Mouse (Mus musculus): ENCODE measurements around the gene Trpm8.
A peak's percentile ranks its signal among the peaks of the same experiment; 100 is the strongest.

Gene Trpm8

GRCm38 (mm10) chr1:88355681-88356080 is 78.2 kb downstream of the Trpm8 start:
- no peak for DNase-seq (ENCODE audit: low spot score)

DNA sequence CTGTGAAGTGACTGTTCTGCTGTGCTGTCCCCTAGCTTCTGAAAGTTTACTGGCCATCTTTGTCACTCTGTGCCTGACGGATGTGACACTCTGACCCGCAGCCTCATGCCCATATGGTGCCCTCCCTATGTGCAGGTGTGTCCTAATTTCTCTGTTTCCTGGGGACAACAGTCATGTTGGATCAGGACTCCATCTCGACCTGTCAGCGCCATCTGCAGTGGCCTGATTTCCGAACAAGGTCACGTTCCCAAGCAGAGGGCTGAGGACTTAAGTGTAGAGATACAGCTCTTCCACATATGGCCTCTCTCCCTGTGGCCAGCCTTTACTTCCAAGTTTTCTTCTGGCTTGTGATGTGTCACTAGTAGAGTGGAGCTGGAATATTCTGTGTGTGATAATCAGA is 79.2 kb downstream of the Trpm8 start:
- no peak for DNase-seq (ENCODE audit: low spot score)

DNA sequence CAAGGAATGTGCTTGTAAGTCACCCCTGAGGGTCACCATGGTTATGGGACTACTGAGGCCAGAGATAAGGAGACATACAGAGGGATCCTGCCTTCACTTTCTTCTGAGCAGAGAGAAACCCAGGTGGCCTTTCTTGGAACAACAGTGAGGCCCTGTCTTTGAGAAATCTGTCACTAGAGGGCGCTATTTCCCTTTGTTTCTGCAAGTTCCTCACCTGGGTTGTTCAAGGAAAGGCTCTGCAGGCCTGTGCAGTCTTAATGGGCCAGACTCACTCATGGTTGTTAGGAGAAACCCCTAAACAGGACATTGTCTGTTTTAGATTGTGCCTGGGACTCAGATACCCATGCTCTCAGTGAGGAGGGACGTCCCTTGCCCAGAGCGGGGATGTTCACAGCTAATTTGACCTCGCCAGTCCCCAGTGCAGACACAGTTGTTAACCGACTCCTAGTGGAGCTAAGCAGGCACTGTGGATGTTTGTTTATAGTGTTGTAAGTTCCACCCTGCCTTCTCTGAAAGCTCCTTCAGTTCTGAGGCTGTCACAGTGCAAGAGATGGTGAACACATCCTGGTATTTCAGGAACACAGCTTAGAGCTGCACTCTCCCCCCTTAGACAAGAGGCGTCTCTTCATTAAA is 80.1 kb downstream of the Trpm8 start:
- no peak for DNase-seq (ENCODE audit: low spot score)

DNA sequence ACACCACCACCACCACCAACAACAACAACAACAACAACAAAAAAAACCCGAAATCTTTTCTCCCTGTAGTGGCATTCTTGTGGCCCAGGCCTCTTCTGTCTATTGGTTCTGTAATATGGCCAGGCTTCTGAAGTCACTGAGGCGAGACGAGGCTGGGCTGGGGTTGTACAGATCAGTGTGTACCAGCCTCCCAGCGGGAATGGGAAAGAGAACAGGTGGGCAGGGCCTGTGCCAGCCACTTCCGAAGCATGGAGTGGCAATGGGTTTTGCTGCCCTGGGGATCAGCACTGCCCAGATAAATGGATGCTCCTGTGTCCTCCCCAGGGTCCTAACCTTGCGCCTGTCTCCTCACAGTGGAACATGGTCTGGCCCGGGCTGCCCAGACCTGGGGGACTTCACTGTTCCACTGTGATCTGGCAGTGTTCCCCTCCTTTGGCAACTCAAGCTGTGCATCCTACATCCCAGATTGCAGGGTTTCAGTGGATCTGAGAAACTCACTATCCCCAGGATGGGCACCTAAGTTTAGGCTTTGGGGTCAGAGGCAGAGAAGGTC is 80.7 kb downstream of the Trpm8 start:
- no peak for DNase-seq (ENCODE audit: low spot score)

DNA sequence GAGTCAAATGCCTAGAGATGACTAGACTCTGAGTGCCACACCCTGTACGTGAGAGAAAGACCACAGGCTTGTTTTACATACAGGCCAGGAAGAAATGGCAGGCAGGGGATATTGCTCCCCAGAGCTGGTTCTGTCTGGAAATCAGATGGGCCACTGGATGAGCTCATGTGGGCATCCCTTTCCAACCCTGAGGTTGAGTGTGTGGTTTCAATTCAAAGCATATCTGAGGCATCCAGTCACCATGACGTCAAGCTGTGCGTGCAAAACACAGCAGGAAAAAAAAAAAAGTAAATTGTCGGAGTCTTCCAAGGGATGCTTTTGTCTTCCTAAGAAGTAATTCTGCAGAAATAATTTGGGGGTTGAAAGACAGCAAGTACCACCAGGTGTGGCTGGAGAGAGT is 83.6 kb downstream of the Trpm8 start:
- no peak for DNase-seq (ENCODE audit: low spot score)

DNA sequence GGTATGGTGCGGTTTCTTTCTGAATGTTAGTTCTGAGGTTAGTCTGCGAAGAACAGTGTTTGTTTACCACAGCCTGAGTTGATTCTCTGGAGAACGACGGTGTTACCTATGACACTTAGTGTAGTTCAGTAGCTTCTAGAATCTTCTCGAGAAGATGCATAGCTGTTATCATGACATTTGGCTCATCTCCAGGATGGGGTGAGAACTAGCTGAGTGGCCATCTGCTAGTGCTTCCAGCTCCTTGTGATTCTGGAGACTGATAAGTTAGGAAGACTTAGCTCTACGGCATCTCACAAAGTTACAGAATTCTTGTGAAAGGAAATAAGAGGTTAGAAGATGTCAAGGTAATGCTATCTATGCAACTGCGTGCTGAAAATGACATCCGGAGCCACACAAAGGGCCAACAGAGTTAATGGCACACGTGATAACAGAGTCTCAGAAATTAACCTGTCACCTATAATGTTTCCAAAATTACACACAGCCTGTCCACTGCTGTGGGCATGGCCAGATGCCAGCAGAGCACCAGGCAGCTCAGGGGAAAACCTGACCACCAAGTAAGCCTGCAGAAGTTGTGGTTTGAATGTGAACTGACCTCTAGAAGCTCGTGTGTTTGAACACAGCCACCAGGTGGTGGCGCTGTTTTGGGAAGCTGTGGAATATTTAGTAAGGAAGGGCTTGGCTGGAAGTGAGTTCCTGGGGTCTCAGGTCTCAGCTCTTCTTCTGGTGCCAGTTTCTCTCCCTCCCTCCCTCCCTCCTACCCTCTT is 89.6 kb downstream of the Trpm8 start:
- DNase-seq (ENCODE audit: low spot score) = no peak

DNA sequence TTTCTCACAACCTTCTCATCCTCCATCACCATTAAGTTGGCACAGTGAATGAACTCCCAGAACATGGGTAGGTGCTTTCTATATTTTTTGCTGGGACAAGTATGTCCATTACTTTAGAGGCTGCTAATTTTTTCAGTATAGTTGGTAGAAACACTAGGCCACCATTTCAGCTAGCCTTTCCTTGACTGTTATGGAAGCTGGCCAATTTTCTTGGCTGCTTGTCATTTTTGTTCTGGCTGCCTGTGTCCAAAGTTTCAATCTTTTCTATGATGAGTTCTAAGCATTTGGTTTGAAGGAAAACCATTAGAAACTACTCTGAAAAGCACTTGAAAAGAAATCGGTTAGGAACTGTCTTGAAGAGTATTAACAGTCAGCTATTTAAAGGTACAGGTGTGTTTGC is 101.0 kb downstream of the Trpm8 start:
- DNase-seq (ENCODE audit: low spot score) = no peak

DNA sequence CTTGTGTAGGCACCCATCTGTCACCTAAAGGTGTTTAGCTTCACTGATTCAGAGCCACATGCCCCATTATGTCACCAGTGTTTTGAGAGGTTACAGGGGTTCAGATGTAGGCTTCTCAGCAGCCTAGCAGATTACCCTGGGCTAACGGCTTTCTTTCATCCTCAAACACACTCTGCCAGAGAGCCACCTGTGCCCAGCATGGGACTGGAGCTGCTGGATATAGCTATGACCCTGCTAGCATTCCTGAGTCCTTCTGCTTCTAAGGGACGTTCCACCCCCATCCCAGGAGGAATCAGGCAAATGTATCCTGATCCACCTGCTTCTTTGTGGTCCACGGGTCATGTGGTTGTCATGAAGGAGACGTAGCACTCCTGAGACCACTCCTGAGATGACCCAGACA is 114.2 kb downstream of the Trpm8 start:
- DNase-seq (ENCODE audit: low spot score) = no peak

DNA sequence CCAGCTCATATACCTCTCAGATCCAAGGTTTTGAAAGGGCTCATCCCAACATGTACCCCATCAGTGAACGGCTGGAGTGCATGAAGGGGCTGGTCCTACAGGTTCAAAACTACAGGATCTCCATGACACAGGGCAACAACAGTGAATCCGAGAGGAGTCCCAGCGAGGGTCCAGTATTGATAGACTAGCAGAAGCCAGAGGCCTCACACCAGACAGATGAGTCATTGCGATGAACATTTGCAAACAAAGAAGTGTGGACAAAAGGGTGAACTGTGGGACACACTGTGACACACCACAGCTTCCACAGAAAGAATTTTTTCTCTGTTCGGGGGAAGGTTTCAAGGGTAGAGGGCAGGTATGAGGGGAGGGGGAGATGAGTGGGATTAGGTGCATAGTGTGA is 115.9 kb downstream of the Trpm8 start:
- no peak for DNase-seq (ENCODE audit: low spot score)

- no peak for DNase-seq (ENCODE audit: low spot score)
Observed at GRCm38 (mm10) chr1:88403378-88403777, 125.9 kb downstream of the Trpm8 start.

DNA sequence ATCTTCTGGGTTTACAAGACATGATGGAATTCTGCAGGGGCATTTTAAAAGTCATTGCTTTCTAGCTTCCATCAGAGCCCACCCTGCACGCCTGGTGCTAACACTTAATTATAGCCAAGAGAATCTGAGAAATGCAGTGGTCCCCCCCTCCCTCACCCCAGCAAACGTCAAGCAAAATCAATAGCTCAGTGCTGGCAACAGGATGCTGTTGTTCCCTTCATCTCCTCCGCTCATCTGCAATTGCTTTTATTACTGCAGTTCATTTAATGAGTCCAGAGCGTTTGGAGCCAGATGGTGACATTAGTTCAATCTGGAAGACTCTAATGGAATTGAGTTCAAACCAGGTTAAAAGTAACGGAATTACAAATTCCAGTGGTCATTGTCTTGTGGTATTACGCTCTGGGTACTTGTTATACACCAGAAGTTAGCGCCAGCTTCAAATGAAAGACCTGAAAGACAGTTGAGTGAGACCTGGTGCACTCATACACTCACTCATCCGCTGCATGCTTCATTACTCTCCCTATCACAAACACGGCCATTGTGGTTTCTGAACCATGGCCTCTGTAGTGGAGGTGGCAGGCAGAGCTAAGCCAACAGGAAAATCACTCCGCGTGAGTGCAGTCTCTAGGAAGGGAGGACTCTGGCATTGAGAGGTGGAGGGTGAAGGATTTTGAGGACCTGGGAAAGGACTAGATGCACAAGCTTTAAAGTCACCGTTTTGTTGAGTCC is 128.8 kb downstream of the Trpm8 start:
- no peak for DNase-seq (ENCODE audit: low spot score)

DNA sequence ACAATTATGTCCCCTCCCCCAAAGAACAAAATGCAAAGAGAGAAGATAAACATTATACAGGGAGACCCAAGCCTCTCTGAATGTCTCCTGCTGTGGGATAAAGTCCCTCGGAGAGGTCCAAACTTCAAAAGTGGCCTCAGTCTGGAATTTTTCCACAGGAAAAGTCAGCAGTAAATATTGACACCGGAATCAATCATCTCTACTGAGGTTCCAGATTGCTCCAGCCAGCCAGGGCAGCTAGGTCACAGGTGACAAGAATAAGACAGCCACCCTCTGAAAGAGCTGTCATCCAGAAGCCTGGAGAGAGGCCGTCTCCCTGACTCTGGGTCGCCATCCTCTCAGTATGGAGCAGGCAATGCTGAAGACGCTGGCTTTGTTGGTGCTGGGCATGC is 129.3 kb downstream of the Trpm8 start, which contains the start of gene Spp2:
TSS of gene Spp2 (plus strand) at position 155 of the 392 bp plus-strand sequence.
- no peak for DNase-seq (ENCODE audit: low spot score)

- no peak for DNase-seq (ENCODE audit: low spot score)
Observed at GRCm38 (mm10) chr1:88408340-88408739, 130.9 kb downstream of the Trpm8 start.

DNA sequence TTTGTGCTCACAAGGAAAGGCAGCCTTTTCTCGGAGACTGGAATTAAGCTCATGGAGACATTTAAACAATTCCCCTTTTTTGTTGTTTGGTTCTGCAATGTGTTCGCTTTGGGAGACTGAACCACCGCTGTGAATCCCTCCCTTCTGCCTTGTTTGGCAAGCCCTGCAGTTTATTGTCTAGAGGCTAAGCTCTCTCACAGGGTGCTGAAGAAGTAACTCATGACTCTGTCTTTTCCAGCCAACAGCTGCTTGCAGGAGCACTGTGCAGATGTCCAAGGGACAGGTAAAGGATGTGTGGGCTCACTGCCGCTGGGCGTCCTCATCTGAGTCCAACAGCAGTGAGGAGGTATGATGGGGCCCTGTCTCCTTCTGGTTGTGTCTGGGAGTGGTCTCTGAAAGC is 134.6 kb downstream of the Trpm8 start:
- DNase-seq (ENCODE audit: low spot score) = no peak

DNA sequence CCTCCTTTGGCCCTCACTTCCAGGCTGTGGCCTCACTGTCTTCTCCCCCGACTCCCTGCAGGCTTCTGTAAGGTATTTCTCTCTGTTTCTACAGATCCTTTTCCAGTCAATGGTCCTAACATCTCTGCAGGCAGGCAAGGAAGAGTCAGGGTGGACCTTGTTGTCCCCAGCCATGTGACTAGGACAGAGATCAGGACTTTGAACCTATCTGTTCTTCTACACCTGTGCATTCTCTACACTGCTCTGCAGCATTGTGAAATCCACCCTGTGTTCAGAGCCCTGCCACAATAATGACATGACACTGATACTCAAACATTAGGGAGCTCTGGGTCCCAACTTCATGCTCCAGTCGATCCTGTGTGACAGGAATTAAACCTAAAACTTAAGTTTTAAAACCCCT is 141.5 kb downstream of the Trpm8 start:
- DNase-seq (ENCODE audit: low spot score) = no peak

DNA sequence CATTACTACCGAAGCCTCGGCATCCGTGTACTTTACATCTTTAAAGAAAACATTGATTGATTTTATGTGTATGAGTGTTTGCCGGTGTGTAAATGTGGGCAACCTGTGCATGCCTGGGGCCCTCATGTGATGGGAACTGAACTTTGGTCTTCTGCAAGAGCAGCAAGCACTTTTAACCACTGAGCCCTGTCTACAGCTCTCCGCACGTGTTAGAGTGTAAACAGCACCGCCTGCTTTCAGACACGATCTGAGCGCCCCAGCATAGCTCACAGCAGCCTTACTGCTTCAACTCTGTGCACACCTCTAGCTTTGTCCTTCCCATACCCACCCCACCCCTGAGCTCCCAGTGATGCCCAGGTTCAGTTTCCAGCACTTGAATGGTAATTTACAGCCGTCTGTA is 144.6 kb downstream of the Trpm8 start:
- DNase-seq (ENCODE audit: low spot score) = no peak

GRCm38 (mm10) chr1:88422846-88423395 is 145.5 kb downstream of the Trpm8 start:
- DNase-seq (ENCODE audit: low spot score) = no peak

- peak; percentile 23 for DNase-seq (ENCODE audit: low spot score)
Observed at GRCm38 (mm10) chr1:88424602-88425252, 147.3 kb downstream of the Trpm8 start.

DNA sequence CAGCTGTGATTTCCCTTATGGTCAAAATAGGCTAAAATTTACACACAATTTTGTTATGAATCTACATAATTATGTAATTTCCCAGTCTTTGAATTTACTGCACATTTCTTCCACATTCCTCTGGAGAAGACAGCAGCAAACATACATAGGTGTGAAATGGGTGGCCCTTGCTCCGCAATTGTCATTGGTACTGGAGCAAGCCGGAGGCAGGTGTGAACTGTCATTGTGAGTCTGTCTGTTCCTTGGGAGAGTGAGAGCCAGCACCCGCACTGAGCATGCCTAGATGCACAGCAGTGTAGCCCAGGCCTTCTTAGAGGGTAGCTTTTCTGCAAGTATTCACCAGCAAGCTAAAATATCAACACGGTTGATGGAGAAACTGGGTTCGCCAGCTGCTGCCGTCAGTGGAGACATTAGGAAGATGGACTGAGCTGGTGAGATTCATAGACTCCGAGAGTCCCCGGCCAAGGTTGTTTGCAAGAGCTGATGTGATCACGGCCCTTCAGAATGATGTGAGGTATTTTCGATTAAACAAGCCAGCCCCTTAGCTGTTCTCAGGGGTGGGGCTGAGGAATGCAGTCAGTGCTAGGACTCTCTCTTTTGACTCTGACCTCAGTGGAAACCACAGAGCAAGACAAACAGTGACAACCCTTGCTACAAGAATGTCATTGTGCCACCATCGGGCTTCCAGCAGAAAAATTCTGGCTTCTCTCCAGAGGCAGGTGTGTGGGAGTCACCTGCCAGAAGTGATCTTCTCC is 150.7 kb downstream of the Trpm8 start:
- DNase-seq (ENCODE audit: low spot score) = no peak

- DNase-seq (ENCODE audit: low spot score) = no peak
Observed at GRCm38 (mm10) chr1:88429413-88429812, 152.0 kb downstream of the Trpm8 start.

DNA sequence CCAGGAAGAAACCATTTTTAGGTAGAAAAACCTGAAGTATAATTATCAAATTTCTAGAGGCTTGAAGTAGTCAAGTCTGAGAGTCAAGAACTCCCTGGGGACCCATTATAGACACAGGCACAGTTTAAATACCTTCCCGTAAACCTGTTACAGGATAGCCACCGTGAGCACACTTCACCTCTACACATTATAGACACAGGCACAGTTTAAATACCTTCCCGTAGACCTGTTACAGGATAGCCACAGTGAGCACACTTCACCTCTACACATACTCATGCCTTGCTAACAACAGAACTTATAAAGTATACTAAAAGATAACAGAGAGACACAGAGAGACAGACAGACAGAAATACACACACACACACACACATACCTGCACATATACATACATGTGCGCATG is 153.8 kb downstream of the Trpm8 start:
- no peak for DNase-seq (ENCODE audit: low spot score)
